Mouse (Mus musculus): ENCODE measurements around the gene I830077J02Rik.
"Not testable (repeated sequence)": the region's sequence is repeated elsewhere in the genome, so short reads cannot be mapped to it uniquely, and the experiment has no call there.

- not testable (repeated sequence) for TF ChIP-seq CTCF (IDR thresholded peaks at IDR 0.05; ENCODE audit: low read depth, low read length); POLR2A (IDR thresholded peaks at IDR 0.05; ENCODE audit: borderline replicate concordance, low read depth, low read length)
Measured at GRCm38 (mm10) chr3:105916455-105916854, 16.0 kb downstream of the I830077J02Rik start.

All from bone marrow macrophage, adult 2 months (primary cell).